Mouse (Mus musculus): ENCODE results near the gene H2-DMb1. TPM values are rescaled to one million over a fixed set of nuclear protein-coding genes. Genes with fewer than 3 reads are reported as not detected.

The H2-DMb1 gene
- 1.4 and 2.1 TPM in 2 replicates for polyA plus RNA-seq (2016; fragmentation: Nextera tagmentation; extraction: Ambion mirVana)

GRCm38 (mm10) chr17:34152923-34153322, at the start of gene H2-DMb1:
Gene H2-DMb1 (plus strand): TSS chr17:34153072.
- no peaks in the 10 kb centered on the region for H3K9me3 ChIP-seq (replicated peaks)
- no peak within 1 kb of the TSS for H3K9ac ChIP-seq
- H3K4me2 ChIP-seq (replicated peaks): no peak within 1 kb of the TSS
- no peaks in the 10 kb centered on the region for H3K36me3 ChIP-seq
- WGBS: 61% methylated on average over 4 of the region's 4 CpGs
- no peak within 1 kb of the TSS for H3K27ac ChIP-seq
- H3K27me3 ChIP-seq: no peaks in the 10 kb centered on the region
- no peak within 1 kb of the TSS for H3K4me3 ChIP-seq
- no peaks in the 10 kb centered on the region for H3K4me1 ChIP-seq
- no peak for ATAC-seq (ENCODE audit: low FRiP score)

- no peak overlapping the region for H3K4me2 ChIP-seq (replicated peaks)
- no peaks in the 10 kb centered on the region for H3K4me1 ChIP-seq
- no peak overlapping the region for H3K9ac ChIP-seq
- no peak for ATAC-seq (ENCODE audit: low FRiP score)
- no peaks in the 10 kb centered on the region for H3K9me3 ChIP-seq (replicated peaks)
- no peak overlapping the region for H3K27ac ChIP-seq
- H3K4me3 ChIP-seq: no peak overlapping the region
- peaks cover 7% of the 10 kb centered on the region; the same call in 1 of the 2 replicates for H3K27me3 ChIP-seq
- 83% methylated on average over 9 of the region's 9 CpGs for WGBS
- peaks cover 9% of the 10 kb centered on the region for H3K36me3 ChIP-seq
Observed at GRCm38 (mm10) chr17:34104804-34105203, 48.1 kb upstream of the H2-DMb1 start.

- ATAC-seq (ENCODE audit: low FRiP score): no peak
- Histone ChIP-seq H3K36me3 (peaks cover 27% of the 10 kb centered on the region), H3K9me3 (replicated peaks) (no peaks in the 10 kb centered on the region), H3K9ac (no peak overlapping the region), H3K4me3 (no peak overlapping the region), H3K27ac (no peak overlapping the region), H3K27me3 (no peaks in the 10 kb centered on the region), H3K4me2 (replicated peaks) (no peak overlapping the region), H3K4me1 (0 out of 2 replicates have a peak, but pooled peaks cover 4% of the 10 kb centered on the region)
- WGBS: 91% methylated on average over 7 of the region's 7 CpGs
Observed at GRCm38 (mm10) chr17:34106555-34106954, 46.3 kb upstream of the H2-DMb1 start.

GRCm38 (mm10) chr17:34107109-34107867, 45.6 kb upstream of the H2-DMb1 start:
- WGBS: 87% methylated on average over 7 of the region's 7 CpGs
- ATAC-seq (ENCODE audit: low FRiP score): no peak

GRCm38 (mm10) chr17:34108460-34108859, 44.4 kb upstream of the H2-DMb1 start:
- Histone ChIP-seq H3K27ac (no peak overlapping the region), H3K4me1 (peaks cover 6% of the 10 kb centered on the region; the same call in 1 of the 2 replicates), H3K9ac (no peak overlapping the region), H3K9me3 (replicated peaks) (no peaks in the 10 kb centered on the region), H3K36me3 (peaks cover 46% of the 10 kb centered on the region), H3K4me2 (replicated peaks) (no peak overlapping the region), H3K27me3 (no peaks in the 10 kb centered on the region), H3K4me3 (no peak overlapping the region)
- ATAC-seq (ENCODE audit: low FRiP score): no peak
- 89% methylated on average over 5 of the region's 6 CpGs for WGBS

More at GRCm38 (mm10) chr17:34107109-34107867, 45.6 kb upstream of the H2-DMb1 start:
- H3K27me3 ChIP-seq: no peaks in the 10 kb centered on the region
- H3K4me1 ChIP-seq: 0 out of 2 replicates have a peak, but pooled peaks cover 6% of the 10 kb centered on the region
- H3K27ac ChIP-seq: no peak overlapping the region
- H3K4me3 ChIP-seq: no peak overlapping the region
- H3K9me3 ChIP-seq (replicated peaks): no peaks in the 10 kb centered on the region
- no peak overlapping the region for H3K9ac ChIP-seq
- peaks cover 34% of the 10 kb centered on the region for H3K36me3 ChIP-seq
- no peak overlapping the region for H3K4me2 ChIP-seq (replicated peaks)

GRCm38 (mm10) chr17:34109038-34109805, 43.6 kb upstream of the H2-DMb1 start:
- H3K9ac ChIP-seq: no peak overlapping the region
- WGBS: 77% methylated on average over 14 of the region's 14 CpGs
- peaks cover 6% of the 10 kb centered on the region; the same call in 1 of the 2 replicates for H3K4me1 ChIP-seq
- H3K9me3 ChIP-seq (replicated peaks): no peaks in the 10 kb centered on the region
- peak overlapping the region; percentile 36; the same call in 1 of the 2 replicates for H3K27ac ChIP-seq
- H3K4me3 ChIP-seq: no peak overlapping the region
- peaks cover 53% of the 10 kb centered on the region for H3K36me3 ChIP-seq
- H3K4me2 ChIP-seq (replicated peaks): no peak overlapping the region
- 0 out of 2 replicates have a peak, but pooled peaks have one; percentile 26 for ATAC-seq (ENCODE audit: low FRiP score)
- no peaks in the 10 kb centered on the region for H3K27me3 ChIP-seq

- Histone ChIP-seq H3K27me3 (no peaks in the 10 kb centered on the region), H3K27ac (peak overlapping the region; percentile 36; the same call in 1 of the 2 replicates), H3K36me3 (peaks cover 59% of the 10 kb centered on the region), H3K9ac (no peak overlapping the region), H3K9me3 (replicated peaks) (no peaks in the 10 kb centered on the region), H3K4me3 (no peak overlapping the region), H3K4me2 (replicated peaks) (no peak overlapping the region), H3K4me1 (peaks cover 8% of the 10 kb centered on the region)
- 0 out of 2 replicates have a peak, but pooled peaks have one; percentile 19 for ATAC-seq (ENCODE audit: low FRiP score)
- 69% methylated on average over 3 of the region's 3 CpGs for WGBS
Observed at GRCm38 (mm10) chr17:34109806-34110195, 43.1 kb upstream of the H2-DMb1 start.

GRCm38 (mm10) chr17:34110309-34110708, 42.6 kb upstream of the H2-DMb1 start:
- no peak overlapping the region for H3K4me3 ChIP-seq
- no peak overlapping the region for H3K9ac ChIP-seq
- H3K4me1 ChIP-seq: peaks cover 13% of the 10 kb centered on the region
- no peak for ATAC-seq (ENCODE audit: low FRiP score)
- no peak overlapping the region for H3K4me2 ChIP-seq (replicated peaks)
- peaks cover 64% of the 10 kb centered on the region for H3K36me3 ChIP-seq
- H3K27me3 ChIP-seq: no peaks in the 10 kb centered on the region
- H3K9me3 ChIP-seq (replicated peaks): no peaks in the 10 kb centered on the region
- H3K27ac ChIP-seq: peak overlapping the region; percentile 44
- 71% methylated on average over 8 of the region's 8 CpGs for WGBS

GRCm38 (mm10) chr17:34114114-34114513, 38.8 kb upstream of the H2-DMb1 start:
- Histone ChIP-seq H3K36me3 (peaks cover 94% of the 10 kb centered on the region), H3K4me3 (no peak overlapping the region), H3K4me2 (replicated peaks) (no peak overlapping the region), H3K9ac (no peak overlapping the region), H3K9me3 (replicated peaks) (no peaks in the 10 kb centered on the region), H3K4me1 (peaks cover 34% of the 10 kb centered on the region), H3K27ac (no peak overlapping the region), H3K27me3 (no peaks in the 10 kb centered on the region)
- WGBS: 92% methylated on average over 7 of the region's 7 CpGs
- no peak for ATAC-seq (ENCODE audit: low FRiP score)

- no peak overlapping the region; the same call in 1 of the 2 replicates for H3K27ac ChIP-seq
- H3K4me3 ChIP-seq: peak overlapping the region; percentile 99
- WGBS: 48% methylated on average over 7 of the region's 7 CpGs
- no peaks in the 10 kb centered on the region for H3K9me3 ChIP-seq (replicated peaks)
- H3K4me1 ChIP-seq: peaks cover 30% of the 10 kb centered on the region
- peak overlapping the region; percentile 98 for H3K4me2 ChIP-seq (replicated peaks)
- no peaks in the 10 kb centered on the region for H3K27me3 ChIP-seq
- ATAC-seq (ENCODE audit: low FRiP score): no peak
- peaks cover 67% of the 10 kb centered on the region for H3K36me3 ChIP-seq
- H3K9ac ChIP-seq: peak overlapping the region; percentile 98
Observed at GRCm38 (mm10) chr17:34116736-34117370, 36.0 kb upstream of the H2-DMb1 start.

- peak overlapping the region; percentile 98 for H3K4me2 ChIP-seq (replicated peaks)
- ATAC-seq (ENCODE audit: low FRiP score): no peak
- H3K4me3 ChIP-seq: peak overlapping the region; percentile 99
- no peaks in the 10 kb centered on the region for H3K9me3 ChIP-seq (replicated peaks)
- H3K27me3 ChIP-seq: no peaks in the 10 kb centered on the region
- H3K36me3 ChIP-seq: peaks cover 60% of the 10 kb centered on the region
- H3K9ac ChIP-seq: peak overlapping the region; percentile 98
- H3K4me1 ChIP-seq: peaks cover 28% of the 10 kb centered on the region
- peak overlapping the region; percentile 100; the same call in 1 of the 2 replicates for H3K27ac ChIP-seq
- 2% methylated on average over 5 of the region's 5 CpGs for WGBS
Observed at GRCm38 (mm10) chr17:34117421-34118112, 35.3 kb upstream of the H2-DMb1 start.
